ENCODE assay signal across 15 mouse cellular contexts in genomic region chr14:107448201-107448600, GRCm38 (mm10).
"Had no signal": no experiment of that assay in that cellular context is flagged by ENCODE, and none has a peak within 500 bp of the region (broad histone marks: within the 10 kb centered on the region; RNA-seq: fewer than 3 reads in every experiment).

No protein-coding gene starts in this region.

- H3K4me3 ChIP-seq: layer of hippocampus, adult 2 months; limb, embryonic 10.5 days; limb, embryonic 13.5 days; liver, embryonic 12.5 days; liver, embryonic 15.5 days had no signal

- H3K36me3 ChIP-seq: limb, embryonic 10.5 days; limb, embryonic 13.5 days; liver, embryonic 12.5 days; liver, embryonic 15.5 days had no signal

- H3K4me1 ChIP-seq: limb, embryonic 10.5 days; limb, embryonic 13.5 days; liver, embryonic 12.5 days; liver, embryonic 15.5 days had no signal

- H3K27me3 ChIP-seq: limb, embryonic 13.5 days; liver, embryonic 12.5 days; liver, embryonic 15.5 days had no signal

- H3K9me3 ChIP-seq: limb, embryonic 10.5 days; limb, embryonic 13.5 days; liver, embryonic 12.5 days; liver, embryonic 15.5 days had no signal

- DNase-seq: layer of hippocampus, adult 9-11 months; liver; lung, adult 18-20 months; lung, postnatal 4 days; midbrain, embryonic 14.5 days; thymus, postnatal 25 days had no signal

- H3K9ac ChIP-seq: limb, embryonic 13.5 days; liver, embryonic 12.5 days; liver, embryonic 15.5 days had no signal

- ATAC-seq: inflammation-experienced regulatory T-cells, adult 6 months; intestine, embryonic 16.5 days; liver, embryonic 12.5 days had no signal

- H3K4me2 ChIP-seq: limb, embryonic 13.5 days; liver, embryonic 12.5 days; liver, embryonic 15.5 days; midbrain, embryonic 11.5 days had no signal

- H3K27ac ChIP-seq: layer of hippocampus, adult 2 months; limb, embryonic 10.5 days; limb, embryonic 13.5 days; liver, embryonic 12.5 days; liver, embryonic 15.5 days; stomach, postnatal 0 days had no signal
